ENCODE assay signal across 19 mouse cellular contexts in the genomic region with DNA sequence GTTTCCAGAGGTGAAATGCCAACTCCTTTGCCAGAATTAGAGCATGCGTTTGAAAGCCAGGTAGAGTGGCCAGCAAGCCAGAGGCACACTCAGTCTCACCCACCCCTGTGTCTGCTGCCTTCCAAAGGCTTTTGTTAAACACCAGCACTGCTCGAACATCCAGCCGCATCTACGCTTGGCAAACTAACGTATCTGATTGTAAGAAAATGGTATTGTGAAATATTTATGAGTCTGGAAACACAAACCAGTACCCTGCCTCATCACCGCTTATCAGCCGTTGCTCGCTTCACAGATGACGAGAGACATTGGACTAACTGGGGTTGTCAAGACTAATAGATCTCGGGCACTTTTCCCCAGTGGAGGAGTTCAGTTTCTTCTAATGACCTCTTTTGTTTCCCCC.
A peak's percentile ranks its signal among the peaks of the same experiment; 100 is the strongest.
DNase-seq lines count a peak whose midpoint lies in the region; ATAC-seq lines count a peak whose summit lies in the region.
"Had no signal": no experiment of that assay in that cellular context is flagged by ENCODE, and none has a peak within 500 bp of the region (broad histone marks: within the 10 kb centered on the region; RNA-seq: fewer than 3 reads in every experiment).

No protein-coding gene starts in this region.

- no peak overlapping the region for H3K9ac ChIP-seq in forebrain, embryonic 12.5 days
- no peak overlapping the region for H3K9ac ChIP-seq in forebrain, embryonic 13.5 days
- H3K9ac ChIP-seq in midbrain, embryonic 13.5 days (replicated peaks): no peak overlapping the region; the same call in 1 of the 2 replicates
- no peak overlapping the region for H3K9ac ChIP-seq in midbrain, embryonic 14.5 days (replicated peaks; ENCODE audit: low read length)
- H3K9ac ChIP-seq: embryonic facial prominence, embryonic 15.5 days had no signal

- no peak overlapping the region for H3K27ac ChIP-seq in forebrain, embryonic 12.5 days
- H3K27ac ChIP-seq in forebrain, embryonic 13.5 days: no peak overlapping the region
- H3K27ac ChIP-seq in midbrain, embryonic 13.5 days: 0 out of 2 replicates have a peak overlapping the region, but pooled peaks have one; percentile 19
- H3K27ac ChIP-seq in midbrain, embryonic 10.5 days (replicated peaks): no peak overlapping the region
- 0 out of 2 replicates have a peak overlapping the region, but pooled peaks have one; percentile 20 for H3K27ac ChIP-seq in midbrain, embryonic 14.5 days (replicated peaks; ENCODE audit: low read depth, low read length)
- H3K27ac ChIP-seq: embryonic facial prominence, embryonic 15.5 days had no signal

- H3K4me1 ChIP-seq in forebrain, embryonic 12.5 days: peaks cover 9% of the 10 kb centered on the region
- peaks cover 11% of the 10 kb centered on the region for H3K4me1 ChIP-seq in forebrain, embryonic 13.5 days
- H3K4me1 ChIP-seq in midbrain, embryonic 13.5 days (replicated peaks): peaks cover 9% of the 10 kb centered on the region
- no peaks in the 10 kb centered on the region for H3K4me1 ChIP-seq in midbrain, embryonic 10.5 days
- 0 out of 2 replicates have a peak, but pooled peaks cover 6% of the 10 kb centered on the region for H3K4me1 ChIP-seq in midbrain, embryonic 14.5 days (ENCODE audit: control insufficient read depth, insufficient read depth, low read length)
- H3K4me1 ChIP-seq: embryonic facial prominence, embryonic 15.5 days had no signal

- no peaks in the 10 kb centered on the region for H3K36me3 ChIP-seq in forebrain, embryonic 12.5 days (replicated peaks)
- no peaks in the 10 kb centered on the region for H3K36me3 ChIP-seq in forebrain, embryonic 13.5 days (ENCODE audit: poor library complexity, severe bottlenecking)
- H3K36me3 ChIP-seq in midbrain, embryonic 13.5 days: no peaks in the 10 kb centered on the region
- no peaks in the 10 kb centered on the region for H3K36me3 ChIP-seq in midbrain, embryonic 10.5 days
- no peaks in the 10 kb centered on the region for H3K36me3 ChIP-seq in midbrain, embryonic 14.5 days (ENCODE audit: control insufficient read depth, insufficient read depth, low read length)
- H3K36me3 ChIP-seq: embryonic facial prominence, embryonic 15.5 days had no signal

- H3K27me3 ChIP-seq in forebrain, embryonic 12.5 days: no peaks in the 10 kb centered on the region; the same call in 1 of the 2 replicates
- H3K27me3 ChIP-seq in forebrain, embryonic 13.5 days: no peaks in the 10 kb centered on the region
- no peaks in the 10 kb centered on the region for H3K27me3 ChIP-seq in midbrain, embryonic 13.5 days
- no peaks in the 10 kb centered on the region for H3K27me3 ChIP-seq in midbrain, embryonic 10.5 days (ENCODE audit: low read depth, poor library complexity, severe bottlenecking)
- H3K27me3 ChIP-seq in midbrain, embryonic 14.5 days (ENCODE audit: control insufficient read depth, insufficient read depth, low read length): no peaks in the 10 kb centered on the region
- H3K27me3 ChIP-seq: embryonic facial prominence, embryonic 15.5 days had no signal

- no peak overlapping the region for H3K4me3 ChIP-seq in forebrain, embryonic 12.5 days (replicated peaks)
- H3K4me3 ChIP-seq in forebrain, embryonic 13.5 days: no peak overlapping the region
- H3K4me3 ChIP-seq in midbrain, embryonic 13.5 days (replicated peaks): no peak overlapping the region
- H3K4me3 ChIP-seq in midbrain, embryonic 10.5 days: no peak overlapping the region
- no peak overlapping the region for H3K4me3 ChIP-seq in midbrain, embryonic 14.5 days (replicated peaks; ENCODE audit: low read depth, low read length)
- H3K4me3 ChIP-seq: embryonic facial prominence, embryonic 15.5 days had no signal

- no peak overlapping the region for H3K4me2 ChIP-seq in forebrain, embryonic 12.5 days
- no peak overlapping the region for H3K4me2 ChIP-seq in forebrain, embryonic 13.5 days
- 0 out of 2 replicates have a peak overlapping the region, but pooled peaks have one; percentile 6 for H3K4me2 ChIP-seq in midbrain, embryonic 13.5 days (replicated peaks)
- H3K4me2 ChIP-seq in midbrain, embryonic 14.5 days (ENCODE audit: low read length): no peak overlapping the region
- H3K4me2 ChIP-seq: embryonic facial prominence, embryonic 15.5 days; liver, embryonic 11.5 days had no signal

- H3K9me3 ChIP-seq in forebrain, embryonic 12.5 days: no peaks in the 10 kb centered on the region
- H3K9me3 ChIP-seq in forebrain, embryonic 13.5 days (replicated peaks): no peaks in the 10 kb centered on the region
- H3K9me3 ChIP-seq in midbrain, embryonic 13.5 days: no peaks in the 10 kb centered on the region
- H3K9me3 ChIP-seq in midbrain, embryonic 10.5 days (replicated peaks): no peaks in the 10 kb centered on the region
- no peaks in the 10 kb centered on the region for H3K9me3 ChIP-seq in midbrain, embryonic 14.5 days (ENCODE audit: control insufficient read depth, low read length)
- H3K9me3 ChIP-seq: embryonic facial prominence, embryonic 15.5 days had no signal

- 67% methylated on average over 10 of the region's 10 CpGs for WGBS in forebrain, embryonic 12.5 days
- 53% methylated on average over 10 of the region's 10 CpGs for WGBS in forebrain, embryonic 13.5 days
- WGBS in midbrain, embryonic 13.5 days: 56% methylated on average over 10 of the region's 10 CpGs
- WGBS in midbrain, embryonic 10.5 days: 87% methylated on average over 10 of the region's 10 CpGs
- whole genome bisulfite sequencing in midbrain, embryonic 14.5 days: 49% methylated on average over 10 of the region's 10 CpGs

- ATAC-seq in forebrain, embryonic 12.5 days (ENCODE audit: low FRiP score): 0 out of 2 replicates have a peak, but pooled peaks have one; percentile 41
- ATAC-seq in forebrain, embryonic 13.5 days: no peak; the same call in 1 of the 2 replicates
- ATAC-seq in midbrain, embryonic 13.5 days: 0 out of 2 replicates have a peak, but pooled peaks have one; percentile 40
- no peak for ATAC-seq in midbrain, embryonic 14.5 days (ENCODE audit: low FRiP score, low TSS enrichment)
- ATAC-seq: inflammation-experienced regulatory T-cells, adult 6 months had no signal

- DNase-seq in midbrain, embryonic 10.5 days (ENCODE audit: low spot score): no peak
- peak; percentile 36 for DNase-seq in midbrain, embryonic 14.5 days
- DNase-seq in retina, embryonic 14.5 days (ENCODE audit: low spot score): peak; percentile 79
- DNase-seq in thymus, postnatal 14 days: no peak
- DNase-seq in urinary bladder, postnatal 10 days (ENCODE audit: low spot score): no peak
- DNase-seq: adrenal gland, adult 8-10 months; B cell, adult 2 months; gastrocnemius, postnatal 10 days; layer of hippocampus, postnatal 36 days; left cerebral cortex, postnatal 4 days; lung, adult 2 months; lung, postnatal 4 days; right cerebral cortex, postnatal 14 days had no signal

Comparison
In these comparisons a context has a peak if more than half of its experiments do, and no peak if none do; other contexts are left out.
1. ATAC-seq: peak in forebrain, embryonic 12.5 days (single experiment) and midbrain, embryonic 13.5 days (single experiment); none in forebrain, embryonic 13.5 days (single experiment) and midbrain, embryonic 14.5 days (single experiment).
2. H3K27ac ChIP-seq: peak in midbrain, embryonic 13.5 days (single experiment) and midbrain, embryonic 14.5 days (single experiment); none in forebrain, embryonic 12.5 days (single experiment), forebrain, embryonic 13.5 days (single experiment) and midbrain, embryonic 10.5 days (single experiment).
3. DNase-seq: peak in midbrain, embryonic 14.5 days (single experiment) and retina, embryonic 14.5 days (single experiment); none in midbrain, embryonic 10.5 days (single experiment), thymus, postnatal 14 days (single experiment) and urinary bladder, postnatal 10 days (single experiment).